Mouse (Mus musculus) lung, adult 10 weeks (tissue): Measurements from ENCODE around the gene Krt36. TPM values are rescaled to one million over a fixed set of nuclear protein-coding genes. Genes with fewer than 3 reads are reported as not detected.

Experiments used
- polyA plus RNA-seq: library from polyadenylated mRNA; stranded (reverse); fragments of 350-450 nt; fragmentation: Illumina TruSeq; extraction: RNeasy Lipid Tissue Mini Kit (QIAGEN cat#74804); gene quantifications from one replicate; pipeline ENCODE4 v1.2.3, GENCODE M21; 2014; ENCODE audit warnings: low read depth, low replicate concordance; ENCODE audit not compliant: insufficient read depth

The Krt36 gene
- not detected for polyA plus RNA-seq

DNA sequence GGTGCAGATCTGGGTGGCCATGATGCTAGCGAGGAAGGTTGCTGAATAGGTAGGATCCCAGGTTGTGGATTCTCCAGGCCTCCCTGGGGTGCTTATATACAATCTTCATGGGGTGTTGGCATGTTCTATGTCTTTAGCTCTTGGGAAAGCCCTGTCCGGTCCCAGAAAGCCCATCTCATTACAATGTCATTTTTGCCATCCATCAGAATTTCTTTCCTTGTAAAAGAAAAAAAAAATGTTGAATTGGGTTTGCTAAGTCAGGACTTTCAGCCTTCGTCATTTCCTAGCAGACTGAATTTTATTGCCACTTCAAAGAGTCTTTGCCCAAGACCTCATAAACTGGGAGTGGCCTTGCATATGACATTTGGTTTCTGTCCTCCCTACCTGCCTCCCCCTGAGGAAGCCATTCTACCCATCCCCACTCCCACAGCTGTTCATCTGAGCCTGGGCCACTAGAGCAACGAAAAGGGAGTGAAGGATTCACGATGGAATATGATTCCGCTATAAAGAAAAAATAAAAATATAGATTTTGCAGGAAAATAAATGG is at the start of gene Krt36:
Gene Krt36 (minus strand): TSS at position 51 of the 547 bp plus-strand sequence.

GRCm38 (mm10) chr11:100148615-100149330 is 43.3 kb upstream of the Krt36 start, which contains the start of gene Krt19:
Krt19 (minus strand) TSS chr11:100148665.

GRCm38 (mm10) chr11:100135731-100136130 is 30.3 kb upstream of the Krt36 start, which contains the start of gene Krt15:
Krt15 (minus strand) TSS chr11:100135928.

DNA sequence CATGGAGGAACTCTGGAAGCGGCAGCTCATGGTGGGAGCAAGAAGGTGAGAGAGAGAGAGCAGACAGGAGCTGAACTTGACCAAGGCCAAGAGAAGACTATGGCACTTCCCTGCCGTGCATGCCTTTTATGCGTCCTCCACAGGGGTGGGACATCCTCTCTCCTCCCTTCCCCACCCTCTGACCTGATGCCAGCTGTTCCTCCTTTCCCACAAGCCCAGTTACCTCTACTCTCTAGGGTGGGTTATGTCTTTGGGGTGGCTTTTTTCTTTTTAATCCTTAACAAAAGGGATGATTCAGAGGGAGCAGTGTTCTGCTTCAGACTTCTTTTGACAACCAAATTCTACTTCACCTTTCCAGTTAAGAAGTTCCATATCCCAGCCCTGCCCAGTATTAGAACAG is 16.0 kb upstream of the Krt36 start, which contains the start of gene Krt13:
Gene Krt13 (minus strand): TSS at position 101 of the 400 bp plus-strand sequence.

DNA sequence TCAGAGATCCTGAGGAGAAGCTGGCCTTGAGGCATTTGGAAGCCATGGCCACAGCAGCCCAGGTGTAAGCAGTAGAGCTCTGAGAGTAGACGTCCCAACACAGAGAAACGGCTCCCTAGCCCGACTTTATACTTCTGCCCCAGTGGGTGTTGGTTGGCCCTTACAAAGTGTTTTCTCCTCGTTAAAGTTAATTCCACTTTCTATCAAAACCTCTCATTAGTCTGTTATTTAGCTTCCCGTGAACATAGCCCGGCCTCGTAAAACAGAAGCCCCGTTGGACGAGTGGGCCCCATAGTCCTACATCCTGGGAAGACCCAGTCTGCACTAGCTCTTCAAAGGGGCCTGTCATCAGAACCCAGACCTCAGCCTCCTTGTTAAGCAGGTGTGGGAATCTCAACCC is 9.3 kb downstream of the Krt36 start, which contains the start of gene Krt35:
Gene Krt35 (minus strand): TSS at position 101 of the 400 bp plus-strand sequence.

GRCm38 (mm10) chr11:100087861-100088260 is 17.6 kb downstream of the Krt36 start, which contains the start of gene Krt32:
Krt32 (minus strand) TSS chr11:100088226.

Other genes with a start within 250 kb of the Krt36 start
- not detected for gene Gm11568, start 247.7 kb downstream of the Krt36 start, polyA plus RNA-seq
- not detected for gene Gm11559, start 241.2 kb downstream of the Krt36 start, polyA plus RNA-seq
- gene Krtap9-1, start 232.2 kb downstream of the Krt36 start, polyA plus RNA-seq: not detected
- gene Gm11567, start 226.4 kb downstream of the Krt36 start, polyA plus RNA-seq: not detected
- gene Krtap31-1, start 197.7 kb downstream of the Krt36 start, polyA plus RNA-seq: not detected
- gene Gm11565, start 190.9 kb downstream of the Krt36 start, polyA plus RNA-seq: not detected
- not detected for gene Krtap31-2, start 169.3 kb downstream of the Krt36 start, polyA plus RNA-seq
- not detected for gene Krtap9-5, start 157.2 kb downstream of the Krt36 start, polyA plus RNA-seq
- gene Krtap29-1, start 126.6 kb downstream of the Krt36 start, polyA plus RNA-seq: not detected
- gene Krtap16-1, start 119.0 kb downstream of the Krt36 start, polyA plus RNA-seq: not detected
- gene Krtap17-1, start 111.6 kb downstream of the Krt36 start, polyA plus RNA-seq: 4.2 TPM
- gene Krt33a, start 89.4 kb downstream of the Krt36 start, polyA plus RNA-seq: not detected
- not detected for gene Krt33b, start 75.8 kb downstream of the Krt36 start, polyA plus RNA-seq
- gene Krt34, start 64.1 kb downstream of the Krt36 start, polyA plus RNA-seq: 0.14 TPM
- gene Krt31, start 55.1 kb downstream of the Krt36 start, polyA plus RNA-seq: not detected
- not detected for gene Krt32, start 17.4 kb downstream of the Krt36 start, polyA plus RNA-seq
- gene Krt35, start 9.4 kb downstream of the Krt36 start, polyA plus RNA-seq: not detected
- gene Krt13, start 15.9 kb upstream of the Krt36 start, polyA plus RNA-seq: 0.44 TPM
- 1.0 TPM for gene Krt15, start 30.3 kb upstream of the Krt36 start, polyA plus RNA-seq
- 168 TPM for gene Krt19, start 43.0 kb upstream of the Krt36 start, polyA plus RNA-seq
- gene Krt9, start 87.6 kb upstream of the Krt36 start, polyA plus RNA-seq: not detected
- 0.52 TPM for gene Krt14, start 101.9 kb upstream of the Krt36 start, polyA plus RNA-seq
- not detected for gene Krt16, start 143.3 kb upstream of the Krt36 start, polyA plus RNA-seq
- gene Krt17, start 155.4 kb upstream of the Krt36 start, polyA plus RNA-seq: not detected
- not detected for gene Krt42, start 164.2 kb upstream of the Krt36 start, polyA plus RNA-seq
- 1,257 TPM for gene Eif1, start 214.3 kb upstream of the Krt36 start, polyA plus RNA-seq
- gene Gast, start 228.8 kb upstream of the Krt36 start, polyA plus RNA-seq: not detected